Mouse (Mus musculus) lung, postnatal 10 days (tissue): Measurements from ENCODE around the gene Rnaseh2c.

Experiments used
- DNase-seq: peaks from one replicate; pipeline ENCODE4 v3.0.0; 2021

Gene Rnaseh2c

GRCm38 (mm10) chr19:5579971-5580370 lies 21.7 kb upstream of the Rnaseh2c start:
- no peak for DNase-seq

- no peak for DNase-seq
Measured at GRCm38 (mm10) chr19:5580776-5581175, 20.9 kb upstream of the Rnaseh2c start.

GRCm38 (mm10) chr19:5581995-5582394 lies 19.7 kb upstream of the Rnaseh2c start:
- DNase-seq: no peak

GRCm38 (mm10) chr19:5589159-5589558 lies 12.5 kb upstream of the Rnaseh2c start:
- peak; percentile 32 for DNase-seq

GRCm38 (mm10) chr19:5591888-5592287 lies 9.8 kb upstream of the Rnaseh2c start:
- DNase-seq: no peak

GRCm38 (mm10) chr19:5599224-5599623 lies 2.4 kb upstream of the Rnaseh2c start:
- DNase-seq: no peak

GRCm38 (mm10) chr19:5603664-5604063 lies 2.0 kb downstream of the Rnaseh2c start:
- DNase-seq: no peak

GRCm38 (mm10) chr19:5605126-5605525 lies 3.5 kb downstream of the Rnaseh2c start:
- no peak for DNase-seq

GRCm38 (mm10) chr19:5606196-5606595 lies 4.5 kb downstream of the Rnaseh2c start:
- peak; percentile 42 for DNase-seq

GRCm38 (mm10) chr19:5607705-5608410 lies 6.2 kb downstream of the Rnaseh2c start:
- DNase-seq: no peak

GRCm38 (mm10) chr19:5608707-5609106 lies 7.0 kb downstream of the Rnaseh2c start:
- no peak for DNase-seq

- DNase-seq: no peak
Measured at GRCm38 (mm10) chr19:5609171-5609546, 7.5 kb downstream of the Rnaseh2c start.

- peak; percentile 94 for DNase-seq
Measured at GRCm38 (mm10) chr19:5609547-5610404, 8.1 kb downstream of the Rnaseh2c start, which contains the start of gene Kat5. Gene Kat5, minus strand, starts transcription at chr19:5610237.

GRCm38 (mm10) chr19:5611973-5612372 lies 10.3 kb downstream of the Rnaseh2c start:
- peak; percentile 32 for DNase-seq

GRCm38 (mm10) chr19:5612762-5613411 lies 11.2 kb downstream of the Rnaseh2c start:
- DNase-seq: no peak

- DNase-seq: peak; percentile 83
Measured at GRCm38 (mm10) chr19:5614953-5615352, 13.3 kb downstream of the Rnaseh2c start.

GRCm38 (mm10) chr19:5620007-5620406 lies 18.3 kb downstream of the Rnaseh2c start:
- DNase-seq: no peak

- DNase-seq: no peak
Measured at GRCm38 (mm10) chr19:5621884-5622283, 20.2 kb downstream of the Rnaseh2c start.

- DNase-seq: no peak
Measured at GRCm38 (mm10) chr19:5625311-5625710, 23.6 kb downstream of the Rnaseh2c start.

GRCm38 (mm10) chr19:5629907-5630306 lies 28.2 kb downstream of the Rnaseh2c start:
- DNase-seq: no peak

GRCm38 (mm10) chr19:5632120-5632519 lies 30.4 kb downstream of the Rnaseh2c start:
- no peak for DNase-seq

GRCm38 (mm10) chr19:5636036-5636570 lies 34.4 kb downstream of the Rnaseh2c start:
- DNase-seq: no peak

GRCm38 (mm10) chr19:5636571-5637041 lies 34.9 kb downstream of the Rnaseh2c start:
- peak; percentile 42 for DNase-seq
